Mouse (Mus musculus) mouse trophoblast stem cell (cell line): ENCODE data around the gene Camk1d.
"Not testable (repeated sequence)": the region's sequence is repeated elsewhere in the genome, so short reads cannot be mapped to it uniquely, and the experiment has no call there.

Source experiments
- in situ Hi-C, 2 experiments: fragments of 300-500 bp; cut with MseI, MboI; formaldehyde crosslinking; loops; 2 replicates in 1 of 2; 3 replicates in 1 of 2; pipeline ENCODE4 v1.15.1; 2025

Camk1d gene

GRCm38 (mm10) chr2:5262279-5262678 lies 452.0 kb downstream of the Camk1d start:
- in situ Hi-C loops: no loop called here

- in situ Hi-C loops: no loop called here
These were observed 456.1 kb downstream of the Camk1d start for GRCm38 (mm10) chr2:5258250-5258649.

GRCm38 (mm10) chr2:5249969-5250368 lies 464.3 kb downstream of the Camk1d start:
- in situ Hi-C loops: no loop called here

- in situ Hi-C loops: not testable (repeated sequence)
These were observed 465.1 kb downstream of the Camk1d start for GRCm38 (mm10) chr2:5249199-5249598.
